Mouse (Mus musculus): ENCODE data around the gene Sorbs1. TPM values are rescaled to one million over a fixed set of nuclear protein-coding genes. Genes with fewer than 3 reads are reported as not detected.

Gene Sorbs1
- total and polyA plus RNA-seq, 3 experiments: 2.1 to 6.2 (median 3.6) TPM

GRCm38 (mm10) chr19:40395757-40396661 lies 117.6 kb downstream of the Sorbs1 start:
- dilution Hi-C loops (cut with MboI; ENCODE audit: extremely low pct_ligation_motif_present, extremely low pct_unique_long_range_greater_than_20kb, low sequenced_read_pairs) (loop anchor here (25.0 kb wide), 1 partner anchor 141 kb away; no protein-coding TSS in a partner anchor), in situ Hi-C loops (cut with MboI; ENCODE audit: low pct_ligation_motif_present, low pct_unique_long_range_greater_than_20kb, low sequenced_read_pairs) (loop anchor here (25.0 kb wide), 1 partner anchor 316 kb away; no protein-coding TSS in a partner anchor)
- Histone ChIP-seq H3K27ac (ENCODE audit: insufficient read depth, low read depth) (no peak overlapping the region), H3K36me3 (replicated peaks in 1 of 2; ENCODE audit: control insufficient read depth in 1 of 2, insufficient read depth in 1 of 2, low read length in 1 of 2) (peaks cover 0 to 24% of the 10 kb centered on the region in 2 experiments), H3K4me3 (replicated peaks in 1 of 3; ENCODE audit: low read depth in 2 of 3, low read length in 2 of 3, poor library complexity in 1 of 3) (no peak overlapping the region), H3K4me1 (ENCODE audit: control insufficient read depth in 1 of 2, insufficient read depth in 2 of 2) (peaks cover 0 to 3% of the 10 kb centered on the region in 2 experiments; a peak in 2 of 4 replicates), H3K79me2 (replicated peaks; ENCODE audit: control insufficient read depth, extremely low read depth, insufficient read depth, poor library complexity, severe bottlenecking) (no peaks in the 10 kb centered on the region), H3K9ac (ENCODE audit: insufficient read depth, low read depth) (no peak overlapping the region), H3K9me3 (replicated peaks; ENCODE audit: low read length) (no peaks in the 10 kb centered on the region), H3K4me2 (ENCODE audit: insufficient read depth, low read depth, poor library complexity, severe bottlenecking) (no peak overlapping the region), H3K27me3 (replicated peaks) (no peaks in the 10 kb centered on the region)
- DNase-seq (ENCODE audit: extremely low read depth): no peak
- TF ChIP-seq USF1 (IDR thresholded peaks at IDR 0.05; ENCODE audit: low read depth, low read length): no peak
- no peak for TF ChIP-seq RCOR1 (conservative IDR thresholded peaks at IDR 0.05; ENCODE audit: low read depth, low read length)
- no peak for TF ChIP-seq MEF2A (IDR thresholded peaks at IDR 0.05; ENCODE audit: borderline replicate concordance, low read depth, low read length)
- TF ChIP-seq TBP (conservative IDR thresholded peaks at IDR 0.05; ENCODE audit: low read depth, low read length): no peak
- no peak for TF ChIP-seq CTCF (conservative IDR thresholded peaks at IDR 0.05 in 1 of 2, IDR thresholded peaks at IDR 0.05 in 1 of 2; ENCODE audit: low read depth in 2 of 2, low read length in 2 of 2)
- no peak for TF ChIP-seq BHLHE40 (IDR thresholded peaks at IDR 0.05; ENCODE audit: low read depth, low read length)
- TF ChIP-seq ZC3H11A (IDR thresholded peaks at IDR 0.05; ENCODE audit: low read depth, low read length): no peak
- TF ChIP-seq MAFK (IDR thresholded peaks at IDR 0.05; ENCODE audit: insufficient replicate concordance, low read length): no peak
- no peak for TF ChIP-seq MYC (IDR thresholded peaks at IDR 0.05; ENCODE audit: low read depth, low read length)
- TF ChIP-seq CHD1 (IDR thresholded peaks at IDR 0.05; ENCODE audit: low read depth, low read length): no peak
- no peak for TF ChIP-seq IRF4 (IDR thresholded peaks at IDR 0.05; ENCODE audit: low read depth, low read length)
- TF ChIP-seq CHD2 (IDR thresholded peaks at IDR 0.05; ENCODE audit: low read length): no peak
- no peak for TF ChIP-seq PAX5 (IDR thresholded peaks at IDR 0.05; ENCODE audit: low read length)
- no peak for TF ChIP-seq UBTF (IDR thresholded peaks at IDR 0.05; ENCODE audit: low read depth, low read length)
- TF ChIP-seq USF2 (conservative IDR thresholded peaks at IDR 0.05; ENCODE audit: low read depth, low read length): no peak
- TF ChIP-seq JUND (conservative IDR thresholded peaks at IDR 0.05; ENCODE audit: low read depth, low read length): no peak
- no peak for TF ChIP-seq KAT2A (IDR thresholded peaks at IDR 0.05; ENCODE audit: insufficient replicate concordance, low read length)

- no peak overlapping the region for H3K27ac ChIP-seq (ENCODE audit: insufficient read depth, low read depth)
- H3K4me1 ChIP-seq (ENCODE audit: control insufficient read depth in 1 of 2, insufficient read depth in 2 of 2): no peaks in the 10 kb centered on the region
- in situ Hi-C loops (cut with MboI; ENCODE audit: low pct_ligation_motif_present, low pct_unique_long_range_greater_than_20kb, low sequenced_read_pairs) (loop anchor here (25.0 kb wide), 1 partner anchor 317 kb away; no protein-coding TSS in a partner anchor), dilution Hi-C loops (cut with MboI; ENCODE audit: extremely low pct_ligation_motif_present, extremely low pct_unique_long_range_greater_than_20kb, low sequenced_read_pairs) (loop anchor here (25.0 kb wide), 1 partner anchor 142 kb away; no protein-coding TSS in a partner anchor)
- peaks cover 0 to 24% of the 10 kb centered on the region in 2 experiments for H3K36me3 ChIP-seq (replicated peaks in 1 of 2; ENCODE audit: control insufficient read depth in 1 of 2, insufficient read depth in 1 of 2, low read length in 1 of 2)
- H3K9ac ChIP-seq (ENCODE audit: insufficient read depth, low read depth): no peak overlapping the region
- no peaks in the 10 kb centered on the region for H3K79me2 ChIP-seq (replicated peaks; ENCODE audit: control insufficient read depth, extremely low read depth, insufficient read depth, poor library complexity, severe bottlenecking)
- no peaks in the 10 kb centered on the region for H3K9me3 ChIP-seq (replicated peaks; ENCODE audit: low read length)
- no peak for TF ChIP-seq SIN3A (IDR thresholded peaks at IDR 0.05; ENCODE audit: low read length)
- no peak for TF ChIP-seq ZMIZ1 (IDR thresholded peaks at IDR 0.05; ENCODE audit: low read depth, low read length)
- TF ChIP-seq SMC3 (IDR thresholded peaks at IDR 0.05; ENCODE audit: low read depth, low read length): no peak
- no peak for TF ChIP-seq USF2 (conservative IDR thresholded peaks at IDR 0.05; ENCODE audit: low read depth, low read length)
- no peak for TF ChIP-seq CTCF (conservative IDR thresholded peaks at IDR 0.05 in 1 of 2, IDR thresholded peaks at IDR 0.05 in 1 of 2; ENCODE audit: low read depth in 2 of 2, low read length in 2 of 2)
- TF ChIP-seq RCOR1 (conservative IDR thresholded peaks at IDR 0.05; ENCODE audit: low read depth, low read length): no peak
- TF ChIP-seq RAD21 (IDR thresholded peaks at IDR 0.05; ENCODE audit: low read depth, low read length): no peak
- no peak for TF ChIP-seq E2F4 (IDR thresholded peaks at IDR 0.05; ENCODE audit: insufficient replicate concordance, low read depth, low read length)
- no peak for TF ChIP-seq ZNF384 (IDR thresholded peaks at IDR 0.05; ENCODE audit: low read depth, low read length)
- no peak for TF ChIP-seq POLR2A (IDR thresholded peaks at IDR 0.05; ENCODE audit: low read depth, low read length)
- TF ChIP-seq PAX5 (IDR thresholded peaks at IDR 0.05; ENCODE audit: low read length): no peak
- no peak for TF ChIP-seq MAFK (IDR thresholded peaks at IDR 0.05; ENCODE audit: insufficient replicate concordance, low read length)
- no peak for TF ChIP-seq BHLHE40 (IDR thresholded peaks at IDR 0.05; ENCODE audit: low read depth, low read length)
- TF ChIP-seq ETS1 (conservative IDR thresholded peaks at IDR 0.05; ENCODE audit: low read depth, low read length): no peak
- TF ChIP-seq ZC3H11A (IDR thresholded peaks at IDR 0.05; ENCODE audit: low read depth, low read length): no peak
- TF ChIP-seq JUND (conservative IDR thresholded peaks at IDR 0.05; ENCODE audit: low read depth, low read length): no peak
- TF ChIP-seq POLR2AphosphoS2 (IDR thresholded peaks at IDR 0.05; ENCODE audit: low read depth, low read length): no peak
- TF ChIP-seq NRF1 (IDR thresholded peaks at IDR 0.05; ENCODE audit: low read depth, low read length): no peak
- no peak for TF ChIP-seq ELF1 (IDR thresholded peaks at IDR 0.05; ENCODE audit: low read depth, low read length)
- no peak for TF ChIP-seq UBTF (IDR thresholded peaks at IDR 0.05; ENCODE audit: low read depth, low read length)
- no peak for DNase-seq (ENCODE audit: extremely low read depth)
- H3K4me3 ChIP-seq (replicated peaks in 1 of 3; ENCODE audit: low read depth in 2 of 3, low read length in 2 of 3, poor library complexity in 1 of 3): no peak overlapping the region
- H3K27me3 ChIP-seq (replicated peaks): no peaks in the 10 kb centered on the region
- H3K4me2 ChIP-seq (ENCODE audit: insufficient read depth, low read depth, poor library complexity, severe bottlenecking): no peak overlapping the region
Observed at GRCm38 (mm10) chr19:40395321-40395695, 118.3 kb downstream of the Sorbs1 start.

Data from CH12.LX (cell line).